Mouse (Mus musculus): Measurements from ENCODE around the gene Usp6nl.

Usp6nl gene

DNA sequence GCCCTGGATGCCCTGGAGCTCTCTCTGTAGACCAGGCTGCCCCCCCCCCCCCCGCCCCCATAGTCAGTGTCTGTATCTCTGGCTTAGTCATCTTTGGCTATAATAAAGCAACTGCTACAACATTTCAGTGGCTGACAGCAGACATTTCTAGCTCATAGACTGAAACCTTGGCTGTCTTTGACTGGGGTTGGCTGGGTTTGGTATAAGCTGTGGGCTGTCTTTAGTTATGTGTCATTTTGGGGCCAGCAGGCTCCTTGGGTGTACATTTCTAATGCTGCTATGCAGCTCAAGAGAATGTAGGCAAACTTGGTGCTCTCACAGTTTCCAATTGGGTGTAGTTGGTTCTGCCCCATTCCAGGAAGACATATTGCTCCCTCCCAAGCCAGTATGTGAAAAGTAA is 11.1 kb downstream of the Usp6nl start:
- no peak for DNase-seq (ENCODE audit: low spot score)

DNA sequence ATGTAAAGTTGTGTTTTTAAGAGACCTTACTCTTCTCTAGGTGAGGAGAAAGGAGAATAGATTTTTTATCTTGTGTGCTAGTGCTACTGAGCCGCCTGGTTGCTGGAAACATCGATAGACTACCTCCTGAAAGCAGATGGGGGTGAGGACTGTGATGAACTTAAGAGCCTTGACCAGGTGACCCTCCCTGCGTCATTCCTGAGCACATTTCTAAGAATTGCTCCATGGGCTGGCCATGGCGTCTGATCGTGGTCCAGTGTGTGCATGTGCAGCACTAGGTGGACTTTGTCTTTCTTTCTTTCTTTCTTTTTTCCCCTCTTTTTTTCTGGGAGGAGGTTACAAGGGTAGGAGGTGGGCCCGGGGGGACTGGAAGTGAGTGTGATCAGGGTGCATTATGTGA is 11.5 kb downstream of the Usp6nl start:
- no peak for DNase-seq (ENCODE audit: low spot score)

DNA sequence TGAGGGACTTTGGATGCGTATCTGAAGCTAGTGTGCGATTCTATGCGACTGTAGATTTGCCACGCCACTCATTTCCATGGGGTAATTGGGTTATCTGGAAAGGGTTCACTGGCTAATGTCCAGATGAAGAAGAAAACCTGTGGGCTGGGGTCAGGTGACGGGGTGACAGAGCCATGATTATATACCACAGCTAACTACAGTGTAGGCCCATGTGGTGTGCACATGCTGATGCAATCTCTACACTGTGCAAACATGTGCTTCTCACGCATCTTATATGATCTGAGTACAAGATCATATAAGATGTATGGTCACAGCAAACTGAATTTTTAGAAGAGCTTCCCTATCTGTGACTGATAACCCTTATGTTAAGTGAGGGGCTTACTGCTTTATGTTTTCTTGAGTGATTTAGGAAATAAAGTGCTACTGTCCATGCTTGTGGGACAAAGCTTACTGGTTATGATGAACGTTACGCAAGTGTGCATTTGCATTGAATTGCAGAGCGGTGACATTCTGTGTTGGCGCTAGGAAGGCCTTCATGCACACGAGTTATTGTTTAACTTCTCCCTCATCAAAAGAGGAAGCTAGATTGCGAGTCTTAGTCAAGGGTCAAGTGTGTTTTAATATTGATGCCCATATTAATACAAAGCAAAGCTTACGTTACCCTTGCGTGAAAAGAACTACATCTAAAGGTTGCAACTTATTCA is 12.7 kb downstream of the Usp6nl start:
- no peak for DNase-seq (ENCODE audit: low spot score)

- DNase-seq (ENCODE audit: low spot score): no peak
These were observed 13.5 kb downstream of the Usp6nl start for GRCm38 (mm10) chr2:6336013-6336412.

DNA sequence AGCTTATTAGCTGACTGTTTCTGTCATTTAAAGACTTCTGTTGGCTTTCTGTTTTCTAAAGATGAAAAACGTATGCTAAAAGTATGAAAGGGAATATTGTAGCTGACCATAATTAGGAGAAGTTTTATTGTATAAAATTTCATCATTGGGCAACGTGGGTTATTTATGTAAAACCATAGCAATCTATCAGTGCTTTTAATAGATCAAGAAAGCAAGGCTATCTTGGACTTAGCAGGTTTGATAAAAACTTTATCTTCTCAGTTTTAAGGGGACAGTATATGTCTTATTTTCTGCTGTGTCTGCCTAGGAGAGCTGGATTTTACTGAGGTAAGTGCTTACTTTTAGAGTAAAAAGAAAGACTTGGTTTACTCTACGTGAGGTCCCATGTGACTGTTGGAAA is 14.2 kb downstream of the Usp6nl start:
- DNase-seq (ENCODE audit: low spot score): no peak

DNA sequence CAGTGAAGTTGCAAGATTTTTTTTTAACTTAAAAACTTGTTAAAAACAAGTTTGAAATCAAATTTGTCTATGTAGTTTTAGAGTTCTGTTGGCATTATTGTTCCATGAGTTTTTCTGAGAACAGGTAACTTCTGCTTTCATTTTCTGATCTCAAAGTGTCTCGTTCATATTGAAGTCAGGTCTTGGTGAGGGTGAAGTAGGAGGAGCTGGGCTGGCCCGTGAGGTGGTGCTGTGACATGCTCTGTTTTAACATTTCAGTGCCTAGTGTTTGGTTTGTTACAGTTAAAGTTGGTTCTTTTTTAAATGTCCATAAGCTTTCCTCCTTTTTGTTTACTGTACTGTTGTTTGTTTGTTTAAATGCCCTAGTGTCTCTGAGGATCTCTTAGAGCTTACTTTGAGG is 15.0 kb downstream of the Usp6nl start:
- DNase-seq (ENCODE audit: low spot score): no peak

DNA sequence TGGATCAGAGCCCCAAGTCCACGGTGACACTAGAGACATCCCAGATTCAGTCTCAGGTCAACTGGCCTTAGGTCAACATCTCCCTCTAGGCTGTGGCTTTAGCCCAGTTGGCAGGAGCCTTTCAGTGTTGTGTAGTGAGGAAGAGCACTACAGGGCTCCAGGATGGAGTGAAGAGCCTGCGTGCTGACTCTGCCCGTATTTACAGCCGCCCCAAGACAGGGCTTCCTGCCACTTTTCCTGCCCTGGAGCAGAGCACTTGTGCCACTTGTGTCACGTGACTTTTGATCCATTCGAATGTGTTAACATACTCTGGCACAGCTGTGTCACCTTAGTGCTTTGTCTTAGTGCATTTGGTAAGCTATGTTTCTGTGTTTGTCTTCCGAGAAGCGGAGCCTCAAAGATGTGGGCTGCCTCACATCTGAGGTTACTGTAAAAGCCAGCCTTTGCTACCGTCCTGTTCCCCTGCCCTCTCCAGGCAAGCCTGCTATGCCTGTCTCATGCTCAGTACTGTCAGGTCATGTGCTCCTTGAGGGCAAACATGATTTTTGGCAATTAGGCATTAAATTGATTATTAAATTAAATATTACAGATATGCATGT is 15.7 kb downstream of the Usp6nl start:
- no peak for DNase-seq (ENCODE audit: low spot score)

- DNase-seq (ENCODE audit: low spot score): no peak
These were observed 18.0 kb downstream of the Usp6nl start for GRCm38 (mm10) chr2:6340439-6340838.

GRCm38 (mm10) chr2:6341496-6341895 is 19.0 kb downstream of the Usp6nl start:
- DNase-seq (ENCODE audit: low spot score): no peak

DNA sequence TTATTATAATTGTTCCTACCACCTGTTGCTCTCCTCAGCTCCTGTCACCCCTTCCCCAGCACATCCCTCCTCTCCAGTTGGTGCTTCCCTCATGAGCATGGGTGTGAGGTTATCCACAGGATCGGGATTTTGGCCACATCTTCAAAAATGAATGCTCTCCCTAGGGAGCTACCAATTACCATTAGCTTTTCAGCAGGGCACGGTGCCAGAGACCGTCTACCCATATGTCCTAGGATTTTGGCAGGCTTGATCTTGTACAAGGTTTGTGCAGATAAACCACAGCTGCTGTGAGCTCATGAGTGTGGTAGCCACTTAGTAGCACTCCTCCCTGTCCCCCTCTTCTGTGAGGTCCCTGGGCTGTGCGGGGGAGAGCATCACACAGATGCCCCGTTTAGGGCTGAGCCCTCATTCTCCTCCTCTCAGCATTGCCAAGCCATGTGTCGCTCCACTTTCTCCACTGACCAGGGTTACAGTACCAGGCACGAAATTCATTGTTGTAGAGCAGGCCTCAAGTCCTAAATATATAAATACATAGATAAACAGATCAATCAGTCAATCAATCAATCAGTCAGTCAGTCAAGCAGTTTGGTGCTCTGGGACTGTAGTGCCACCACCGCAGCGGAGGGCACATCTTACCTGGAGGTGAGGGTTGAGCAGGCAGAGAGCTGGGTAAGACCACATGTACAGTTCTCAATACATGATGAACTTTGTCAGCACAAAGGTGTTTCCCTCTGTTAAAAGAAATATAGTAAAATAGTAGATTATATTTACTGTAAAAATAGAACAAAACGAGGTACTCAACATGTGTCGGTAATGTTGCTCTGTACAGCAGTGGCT is 27.0 kb downstream of the Usp6nl start:
- no peak for DNase-seq (ENCODE audit: low spot score)

DNA sequence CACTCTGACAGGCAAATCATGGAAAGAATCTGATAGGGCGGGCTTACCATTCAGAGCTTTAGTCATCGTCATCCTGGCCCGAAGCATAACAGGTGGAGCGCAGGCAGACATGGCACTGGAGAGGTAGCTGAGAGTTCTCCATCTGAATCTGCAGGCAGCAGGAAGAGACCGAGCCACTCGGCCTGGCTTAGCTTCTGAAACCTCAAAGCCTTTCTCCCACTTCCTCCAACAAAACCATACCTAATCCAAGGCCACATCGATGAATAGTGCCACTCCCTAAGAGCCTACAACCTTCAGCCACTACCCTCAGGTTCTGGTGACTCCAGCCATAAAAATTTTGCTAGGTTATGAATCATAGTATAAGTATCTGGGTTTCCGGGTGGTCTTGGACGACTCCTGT is 27.7 kb downstream of the Usp6nl start:
- no peak for DNase-seq (ENCODE audit: low spot score)

- no peak for DNase-seq (ENCODE audit: low spot score)
These were observed 28.6 kb downstream of the Usp6nl start for GRCm38 (mm10) chr2:6350931-6351695.

DNA sequence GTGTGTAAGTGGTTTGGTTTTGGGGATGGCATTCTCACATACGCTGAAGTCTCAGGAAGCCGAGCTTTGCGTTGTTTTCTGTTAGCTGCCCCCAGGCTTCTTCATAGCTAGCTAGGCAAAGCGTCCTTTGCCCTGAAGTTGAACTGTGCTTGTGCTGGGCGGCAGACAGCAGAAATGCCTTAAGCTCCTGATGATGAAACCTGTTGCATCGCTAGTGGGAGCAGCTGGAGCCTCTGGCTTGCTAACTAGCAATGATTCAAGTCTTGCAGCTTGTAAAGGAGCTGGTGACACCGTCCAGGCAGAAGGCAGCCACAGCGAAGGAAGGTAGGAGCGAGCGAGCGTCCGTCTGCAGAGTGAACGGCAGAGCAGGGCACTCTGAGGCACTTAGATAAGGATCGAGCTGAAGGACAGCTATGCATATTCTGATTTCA is 30.1 kb downstream of the Usp6nl start:
- DNase-seq (ENCODE audit: low spot score): peak; percentile 33

GRCm38 (mm10) chr2:6353060-6353459 is 30.6 kb downstream of the Usp6nl start:
- DNase-seq (ENCODE audit: low spot score): no peak

DNA sequence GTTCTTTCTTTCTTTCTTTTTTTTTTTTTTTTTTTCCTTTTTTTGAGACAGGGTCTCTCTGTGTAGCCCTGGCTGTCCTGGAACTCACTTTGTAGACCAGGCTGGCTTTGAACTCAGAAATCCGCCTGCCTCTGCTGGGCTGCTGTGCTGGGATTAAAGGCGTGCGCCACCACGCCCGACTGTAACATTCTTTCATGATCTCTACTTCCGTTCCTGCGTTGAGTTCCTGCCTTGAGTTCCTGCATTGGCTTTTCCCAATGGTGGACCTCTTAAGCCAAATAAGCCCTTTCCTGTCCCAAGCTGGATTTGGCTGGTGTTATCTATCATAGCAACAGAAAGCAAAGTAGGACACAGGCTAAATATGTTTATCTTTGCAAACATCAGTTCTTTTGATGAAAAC is 34.8 kb downstream of the Usp6nl start:
- DNase-seq (ENCODE audit: low spot score): no peak

GRCm38 (mm10) chr2:6359645-6360044 is 37.2 kb downstream of the Usp6nl start:
- DNase-seq (ENCODE audit: low spot score): peak; percentile 67

GRCm38 (mm10) chr2:6363126-6363525 is 40.7 kb downstream of the Usp6nl start:
- DNase-seq (ENCODE audit: low spot score): no peak

DNA sequence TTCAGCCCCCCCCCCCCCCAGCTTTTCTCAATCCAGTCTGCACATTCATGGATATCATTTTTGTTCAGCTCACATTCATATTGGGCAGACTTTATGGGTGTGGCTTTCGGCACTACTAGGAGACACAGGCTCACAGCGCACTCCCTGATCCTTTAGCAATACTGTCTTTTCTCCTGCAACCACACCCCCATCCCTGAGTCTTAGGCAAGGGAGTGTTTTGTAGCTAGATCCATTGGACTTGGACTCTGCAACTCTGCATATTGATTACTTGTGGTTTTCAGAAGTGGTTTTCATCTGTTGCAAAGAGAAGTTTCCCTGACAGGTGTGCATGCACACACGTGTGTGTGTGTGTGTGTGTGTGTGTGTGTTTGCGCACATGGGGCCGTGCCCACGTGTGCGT is 41.5 kb downstream of the Usp6nl start:
- DNase-seq (ENCODE audit: low spot score): no peak

- DNase-seq (ENCODE audit: low spot score): no peak
These were observed 44.1 kb downstream of the Usp6nl start for GRCm38 (mm10) chr2:6366521-6366928.

DNA sequence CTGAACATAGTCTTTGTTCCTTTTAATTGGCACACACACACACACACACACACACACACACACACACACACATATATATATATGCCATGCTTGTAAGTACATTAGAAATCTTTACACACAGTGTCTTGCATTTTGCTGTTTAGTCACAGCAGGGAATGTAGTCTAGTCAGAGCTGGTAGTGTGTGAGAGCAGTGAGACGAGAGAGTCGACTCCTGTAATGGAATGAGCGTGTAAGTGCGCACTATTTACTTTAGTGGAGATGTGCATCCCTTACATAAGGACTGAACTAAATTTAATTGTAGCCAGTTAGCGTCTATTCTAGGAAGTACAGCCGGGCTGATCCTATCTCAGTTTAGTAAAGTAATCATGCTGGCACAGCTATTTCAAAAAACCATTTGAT is 44.5 kb downstream of the Usp6nl start:
- DNase-seq (ENCODE audit: low spot score): no peak

- no peak for DNase-seq (ENCODE audit: low spot score)
These were observed 45.0 kb downstream of the Usp6nl start for GRCm38 (mm10) chr2:6367497-6367896.

- no peak for DNase-seq (ENCODE audit: low spot score)
These were observed 51.7 kb downstream of the Usp6nl start for GRCm38 (mm10) chr2:6374216-6374615.
